Comparison of ENCODE assay signal across 10 mouse cellular contexts in the genomic region with DNA sequence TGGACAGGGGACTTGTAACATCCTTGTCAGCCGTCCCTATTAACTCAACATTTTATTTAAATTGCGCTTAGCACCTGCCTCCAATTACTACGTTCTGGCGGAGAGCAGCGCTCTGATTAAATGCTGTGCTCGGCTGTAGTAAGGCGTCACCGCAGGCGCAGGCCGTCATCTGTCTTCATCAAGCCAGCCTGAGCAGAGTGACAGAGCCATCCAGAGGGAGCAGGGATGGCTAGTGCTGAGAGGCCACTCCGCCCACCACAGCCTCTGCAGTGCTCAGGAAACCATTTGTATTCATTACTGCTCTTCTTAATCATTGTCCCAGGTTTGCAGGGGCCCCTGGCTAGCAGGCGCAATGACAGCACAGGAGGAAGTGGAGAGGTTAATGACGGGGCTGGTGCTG.
A peak's percentile ranks its signal among the peaks of the same experiment; 100 is the strongest.
DNase-seq lines count a peak whose midpoint lies in the region; ATAC-seq and TF ChIP-seq lines count a peak whose summit lies in the region.
"Had no signal": no experiment of that assay in that cellular context is flagged by ENCODE, and none has a peak within 500 bp of the region (broad histone marks: within the 10 kb centered on the region; RNA-seq: fewer than 3 reads in every experiment).

No protein-coding gene starts in this region.

- peak; percentile 33 to 47 for DNase-seq in adrenal gland, adult (ENCODE audit: inconsistent age in 2 of 2, low spot score in 1 of 2)
- no peak for DNase-seq in adrenal gland, postnatal 25 days
- DNase-seq in midbrain, embryonic 11.5 days (ENCODE audit: low spot score, missing footprints) = no peak
- no peak for DNase-seq in midbrain, embryonic 10.5 days (ENCODE audit: low spot score)
- peak; percentile 74 for DNase-seq in mesoderm, embryonic 11.5 days (ENCODE audit: low read depth, low spot score)
- DNase-seq in thymus, adult 2 months = no peak
- DNase-seq in ovary, adult 18-20 months (ENCODE audit: low spot score) = no peak
- DNase-seq in layer of hippocampus, adult 9-10 months (ENCODE audit: low spot score) = no peak

- no peaks in the 10 kb centered on the region for H3K9me3 ChIP-seq in midbrain, embryonic 11.5 days (ENCODE audit: control insufficient read depth, low read length)
- H3K9me3 ChIP-seq in midbrain, embryonic 10.5 days (replicated peaks) = no peaks in the 10 kb centered on the region

- ATAC-seq in midbrain, embryonic 11.5 days (ENCODE audit: low FRiP score) = 0 out of 2 replicates have a peak, but pooled peaks have one; percentile 59

- no peak for TF ChIP-seq POLR2A in thymus, adult 2 months (IDR thresholded peaks at IDR 0.05; ENCODE audit: control insufficient read depth, extremely low read depth, insufficient read depth, low read length, poor library complexity)

- no peak overlapping the region for H3K9ac ChIP-seq in midbrain, embryonic 11.5 days (ENCODE audit: low read length)
- H3K9ac ChIP-seq: liver, embryonic 14.5 days had no signal

- H3K4me1 ChIP-seq in midbrain, embryonic 11.5 days (ENCODE audit: control insufficient read depth, insufficient read depth, low read length) = no peaks in the 10 kb centered on the region
- peaks cover 12% of the 10 kb centered on the region for H3K4me1 ChIP-seq in midbrain, embryonic 10.5 days
- no peaks in the 10 kb centered on the region for H3K4me1 ChIP-seq in thymus, adult 2 months (replicated peaks; ENCODE audit: control insufficient read depth, insufficient read depth, low read length)

- no peaks in the 10 kb centered on the region for H3K36me3 ChIP-seq in midbrain, embryonic 11.5 days (ENCODE audit: control insufficient read depth, insufficient read depth, low read length)
- H3K36me3 ChIP-seq in midbrain, embryonic 10.5 days = no peaks in the 10 kb centered on the region
- no peaks in the 10 kb centered on the region for H3K36me3 ChIP-seq in thymus, adult 2 months (ENCODE audit: control insufficient read depth, insufficient read depth, low read length)

- H3K27me3 ChIP-seq in midbrain, embryonic 11.5 days (ENCODE audit: control insufficient read depth, insufficient read depth, low read length) = no peaks in the 10 kb centered on the region
- H3K27me3 ChIP-seq in midbrain, embryonic 10.5 days (ENCODE audit: low read depth, poor library complexity, severe bottlenecking) = no peaks in the 10 kb centered on the region
- H3K27me3 ChIP-seq in thymus, adult 2 months (ENCODE audit: control insufficient read depth, insufficient read depth, low read length) = no peaks in the 10 kb centered on the region

- H3K4me2 ChIP-seq in midbrain, embryonic 11.5 days = no peak overlapping the region
- H3K4me2 ChIP-seq: heart, embryonic 11.5 days had no signal

- 71% methylated on average over 13 of the region's 13 CpGs for WGBS in midbrain, embryonic 11.5 days
- 65% methylated on average over 13 of the region's 13 CpGs for WGBS in midbrain, embryonic 10.5 days
- 35% methylated on average over 13 of the region's 13 CpGs for WGBS in thymus, adult 2 months

- no peak overlapping the region for H3K27ac ChIP-seq in midbrain, embryonic 11.5 days (ENCODE audit: low read depth, low read length)
- no peak overlapping the region for H3K27ac ChIP-seq in midbrain, embryonic 10.5 days (replicated peaks)
- H3K27ac ChIP-seq in thymus, adult 2 months (ENCODE audit: control insufficient read depth, insufficient read depth, low read length) = no peak overlapping the region
- H3K27ac ChIP-seq: liver, embryonic 14.5 days had no signal

- TF ChIP-seq CTCF in thymus, adult 2 months (IDR thresholded peaks at IDR 0.05; ENCODE audit: borderline replicate concordance, control insufficient read depth, extremely low read depth, insufficient read depth, low read length, poor library complexity) = no peak

- H3K4me3 ChIP-seq in midbrain, embryonic 11.5 days (ENCODE audit: low read depth, low read length) = no peak overlapping the region
- H3K4me3 ChIP-seq in midbrain, embryonic 10.5 days = no peak overlapping the region
- no peak overlapping the region for H3K4me3 ChIP-seq in thymus, adult 2 months (ENCODE audit: control insufficient read depth, insufficient read depth, low read length)

Comparison
In these comparisons a context has a peak if more than half of its experiments do, and no peak if none do; other contexts are left out.
1. DNase-seq: peak in adrenal gland, adult (2 of 2) and mesoderm, embryonic 11.5 days (single experiment); none in adrenal gland, postnatal 25 days (single experiment), midbrain, embryonic 11.5 days (single experiment), midbrain, embryonic 10.5 days (single experiment), thymus, adult 2 months (single experiment), ovary, adult 18-20 months (single experiment) and layer of hippocampus, adult 9-10 months (single experiment).